ENCODE assay signal across 7 mouse cellular contexts in genomic region chr13:63568306-63568705, GRCm38 (mm10). TPM values are rescaled to one million over a fixed set of nuclear protein-coding genes. Genes with fewer than 3 reads are reported as not detected.
DNase-seq lines count a peak whose midpoint lies in the region; ATAC-seq and TF ChIP-seq lines count a peak whose summit lies in the region.

No protein-coding gene starts in this region.

- TF ChIP-seq POLR2A in embryonic fibroblast, embryonic 13.5 days (IDR thresholded peaks at IDR 0.05; ENCODE audit: low read depth, low read length): no peak

- H3K4me2 ChIP-seq in lung, postnatal 0 days (replicated peaks; ENCODE audit: low read depth, low read length): peak overlapping the region; percentile 91
- H3K4me2 ChIP-seq in limb, embryonic 13.5 days (replicated peaks): peak overlapping the region; percentile 98

- peak overlapping the region; percentile 98 for H3K27ac ChIP-seq in lung, postnatal 0 days (ENCODE audit: low read length)
- H3K27ac ChIP-seq in embryonic fibroblast, embryonic 13.5 days (ENCODE audit: insufficient read depth, low read length): no peak overlapping the region
- peak overlapping the region; percentile 100 for H3K27ac ChIP-seq in limb, embryonic 13.5 days

- H3K36me3 ChIP-seq in lung, postnatal 0 days (ENCODE audit: insufficient read depth, low read length): no peaks in the 10 kb centered on the region
- no peaks in the 10 kb centered on the region for H3K36me3 ChIP-seq in limb, embryonic 13.5 days
- 0 out of 2 replicates have a peak, but pooled peaks cover 1% of the 10 kb centered on the region for H3K36me3 ChIP-seq in splenic B cell, adult 2 months (ENCODE audit: control insufficient read depth, insufficient read depth, low read length, poor library complexity, severe bottlenecking)

- no peak for TF ChIP-seq EP300 in lung, postnatal 0 days (IDR thresholded peaks at IDR 0.05)

- no peaks in the 10 kb centered on the region for H3K27me3 ChIP-seq in lung, postnatal 0 days (replicated peaks; ENCODE audit: insufficient read depth, low read length)
- H3K27me3 ChIP-seq in limb, embryonic 13.5 days: peaks cover 35% of the 10 kb centered on the region; the same call in 1 of the 2 replicates
- no peaks in the 10 kb centered on the region for H3K27me3 ChIP-seq in splenic B cell, adult 2 months (ENCODE audit: control insufficient read depth, insufficient read depth, low read length, poor library complexity, severe bottlenecking)

- DNase-seq in lung, postnatal 0 days (ENCODE audit: low spot score): peak; percentile 35
- DNase-seq in lung, postnatal 36 days: no peak
- peak; percentile 58 for DNase-seq in splenic B cell, adult 2 months (ENCODE audit: low read depth, low spot score)
- no peak for DNase-seq in cerebellum, postnatal 10 days
- no peak for DNase-seq in kidney, postnatal 14 days

- WGBS in lung, postnatal 0 days: 2% methylated on average over 14 of the region's 14 CpGs
- 1% methylated on average over 14 of the region's 14 CpGs for WGBS in limb, embryonic 13.5 days

- peak overlapping the region; percentile 41 for H3K9ac ChIP-seq in lung, postnatal 0 days (replicated peaks; ENCODE audit: low read depth)
- peak overlapping the region; percentile 89 for H3K9ac ChIP-seq in limb, embryonic 13.5 days

- H3K4me3 ChIP-seq in lung, postnatal 0 days (ENCODE audit: low read depth, low read length): peak overlapping the region; percentile 87
- H3K4me3 ChIP-seq in embryonic fibroblast, embryonic 13.5 days (ENCODE audit: insufficient read depth, low read length): peak overlapping the region; percentile 46
- H3K4me3 ChIP-seq in limb, embryonic 13.5 days: peak overlapping the region; percentile 97

- TF ChIP-seq CTCF in lung, postnatal 0 days (IDR thresholded peaks at IDR 0.05): no peak
- no peak for TF ChIP-seq CTCF in embryonic fibroblast, embryonic 13.5 days (IDR thresholded peaks at IDR 0.05; ENCODE audit: borderline replicate concordance, insufficient read depth, low read length)

- H3K4me1 ChIP-seq in lung, postnatal 0 days (ENCODE audit: insufficient read depth, low read depth, low read length): no peaks in the 10 kb centered on the region
- H3K4me1 ChIP-seq in embryonic fibroblast, embryonic 13.5 days (ENCODE audit: control insufficient read depth, insufficient read depth, low read length): no peaks in the 10 kb centered on the region
- peaks cover 23% of the 10 kb centered on the region for H3K4me1 ChIP-seq in limb, embryonic 13.5 days

- ATAC-seq in lung, postnatal 0 days: no peak
- ATAC-seq in limb, embryonic 13.5 days (ENCODE audit: low FRiP score, low read depth): no peak

- no peaks in the 10 kb centered on the region for H3K9me3 ChIP-seq in lung, postnatal 0 days (ENCODE audit: low read length)
- H3K9me3 ChIP-seq in limb, embryonic 13.5 days: no peaks in the 10 kb centered on the region

RNA-seq across cellular contexts. Expression of gene Ptch1, which starts 5.1 kb away (rescaled TPM):
- 15.2 and 21.3 TPM in 2 replicates for polyA plus RNA-seq in lung, postnatal 0 days (2015; fragmentation: Nextera tagmentation; extraction: Ambion mirVana)
- polyA plus RNA-seq in embryonic fibroblast, embryonic 13.5 days (2011; ENCODE audit: insufficient read length, low read depth, missing spikeins): 10.2 and 10.8 TPM in 2 replicates
- polyA plus RNA-seq in limb, embryonic 13.5 days (2015; fragmentation: Nextera tagmentation; extraction: Ambion mirVana): 27.4 and 30.0 TPM in 2 replicates

Comparison
In these comparisons a context has a peak if more than half of its experiments do, and no peak if none do; other contexts are left out.
1. DNase-seq: peak in lung, postnatal 0 days (single experiment) and splenic B cell, adult 2 months (single experiment); none in lung, postnatal 36 days (single experiment), cerebellum, postnatal 10 days (0 of 2) and kidney, postnatal 14 days (single experiment).
2. H3K4me3 ChIP-seq: peak in every context shown above with its lines; median percentile 97 in limb, embryonic 13.5 days; 87 in lung, postnatal 0 days; 46 in embryonic fibroblast, embryonic 13.5 days.